Mouse (Mus musculus) C2C12 (cell line): ENCODE results near the gene Zbtb21. TPM values are rescaled to one million over a fixed set of nuclear protein-coding genes. Genes with fewer than 3 reads are reported as not detected.
"Not testable (repeated sequence)": the region's sequence is repeated elsewhere in the genome, so short reads cannot be mapped to it uniquely, and the experiment has no call there.

Source experiments
- H3K27me3 ChIP-seq: one replicate; pipeline ENCODE4 v1.6.1; 2011; ENCODE audit not compliant: control insufficient read depth, insufficient read depth, insufficient read length
- H3K36me3 ChIP-seq: one replicate; pipeline ENCODE4 v1.6.1; 2011; ENCODE audit not compliant: control insufficient read depth, insufficient read depth
- H3K4me3 ChIP-seq: one replicate; pipeline ENCODE4 v1.5.1; 2011; ENCODE audit warnings: mild to moderate bottlenecking, control low read depth; ENCODE audit not compliant: poor library complexity, insufficient read depth, severe bottlenecking
- H3K79me2 ChIP-seq: one replicate; pipeline ENCODE4 v1.6.1; 2011; ENCODE audit not compliant: control insufficient read depth, insufficient read depth
- H3K79me3 ChIP-seq: one replicate; pipeline ENCODE4 v1.6.1; 2011; ENCODE audit warnings: low read depth, control low read depth
- H3ac ChIP-seq: one replicate; pipeline ENCODE3; 2011; ENCODE audit warnings: low read depth; ENCODE audit not compliant: control insufficient read depth, insufficient read length
- CEBPB ChIP-seq: IDR thresholded peaks from one replicate; pipeline ENCODE4 v1.6.1; 2011; ENCODE audit warnings: low read depth, mild to moderate bottlenecking, control low read depth, moderate library complexity
- CTCF ChIP-seq: IDR thresholded peaks from one replicate; pipeline ENCODE4 v1.5.1; 2011; ENCODE audit not compliant: control insufficient read depth, insufficient read depth, insufficient read length
- FOSL1 ChIP-seq: IDR thresholded peaks from one replicate; pipeline ENCODE4 v1.8.0; 2011; ENCODE audit warnings: mild to moderate bottlenecking, low read length; ENCODE audit not compliant: poor library complexity, insufficient read depth, severe bottlenecking
- MAX ChIP-seq: IDR thresholded peaks from one replicate; pipeline ENCODE4 v1.6.1; 2011; ENCODE audit warnings: mild to moderate bottlenecking, control low read depth
- MYOD1 ChIP-seq: IDR thresholded peaks from one replicate; pipeline ENCODE4 v1.6.1; 2011; ENCODE audit warnings: low read depth; ENCODE audit not compliant: control insufficient read depth, insufficient read length
- MYOG ChIP-seq: IDR thresholded peaks from one replicate; pipeline ENCODE4 v1.6.1; 2011; ENCODE audit not compliant: control insufficient read depth, insufficient read length; ENCODE audit errors: extremely low read depth
- USF1 ChIP-seq: IDR thresholded peaks from one replicate; pipeline ENCODE4 v1.6.1; 2011; ENCODE audit warnings: low read depth, mild to moderate bottlenecking, control low read depth, moderate library complexity
- polyA plus RNA-seq: library from polyadenylated mRNA; unstranded; fragments of >200 nt; fragmentation: generic; extraction: Trizol; gene quantifications from one replicate; pipeline ENCODE4 v1.2.1, GENCODE M21; 2012; ENCODE audit warnings: missing spikeins

The Zbtb21 gene
- polyA plus RNA-seq, 1 experiment: 11.5 TPM

- H3ac ChIP-seq: no peak overlapping the region
These were observed 9.1 kb downstream of the Zbtb21 start for GRCm38 (mm10) chr16:97953300-97953699.

GRCm38 (mm10) chr16:97952801-97953200 lies 9.6 kb downstream of the Zbtb21 start:
- peaks cover 14% of the 10 kb centered on the region for H3K79me3 ChIP-seq
- H3K4me3 ChIP-seq: no peak overlapping the region
- no peaks in the 10 kb centered on the region for H3K27me3 ChIP-seq
- TF ChIP-seq CEBPB: no peak
- TF ChIP-seq CTCF: no peak
- H3K36me3 ChIP-seq: peaks cover 69% of the 10 kb centered on the region
- no peak overlapping the region for H3ac ChIP-seq
- H3K79me2 ChIP-seq: peaks cover 18% of the 10 kb centered on the region

More at GRCm38 (mm10) chr16:97953300-97953699, 9.1 kb downstream of the Zbtb21 start:
- Histone ChIP-seq H3K27me3 (no peaks in the 10 kb centered on the region), H3K79me2 (peaks cover 23% of the 10 kb centered on the region), H3K4me3 (no peak overlapping the region), H3K36me3 (peaks cover 65% of the 10 kb centered on the region), H3K79me3 (peaks cover 14% of the 10 kb centered on the region)
- TF ChIP-seq CTCF: no peak
- TF ChIP-seq MAX: no peak
- no peak for TF ChIP-seq MYOG
- no peak for TF ChIP-seq FOSL1
- no peak for TF ChIP-seq MYOD1
- TF ChIP-seq USF1: no peak
- no peak for TF ChIP-seq CEBPB

DNA sequence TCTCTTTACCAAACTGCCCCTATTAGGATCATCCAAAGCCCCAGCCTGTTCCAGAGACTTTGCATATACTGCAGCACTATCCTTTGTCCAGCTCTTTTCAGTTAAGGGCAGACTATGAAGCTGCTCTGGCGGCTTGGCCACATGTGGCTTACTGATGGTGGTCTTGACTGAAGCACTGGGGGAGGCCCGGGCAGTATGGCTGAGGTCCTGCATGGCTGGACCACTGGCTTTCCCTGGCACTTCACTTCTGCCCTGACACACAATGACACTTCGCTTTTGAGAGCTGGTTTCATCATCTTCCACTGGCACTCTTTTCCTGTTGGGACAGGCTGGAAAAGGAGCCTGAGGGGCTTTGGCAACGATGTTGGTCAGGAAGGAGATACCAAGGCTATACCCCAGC lies 10.1 kb downstream of the Zbtb21 start:
- peaks cover 11% of the 10 kb centered on the region for H3K79me3 ChIP-seq
- no peaks in the 10 kb centered on the region for H3K27me3 ChIP-seq
- H3K4me3 ChIP-seq: no peak overlapping the region
- TF ChIP-seq FOSL1 (no peak), MYOG (no peak), CTCF (no peak), CEBPB (no peak), MAX (no peak), USF1 (no peak), MYOD1 (no peak)
- H3K79me2 ChIP-seq: peaks cover 14% of the 10 kb centered on the region
- no peak overlapping the region for H3ac ChIP-seq
- peaks cover 69% of the 10 kb centered on the region for H3K36me3 ChIP-seq

GRCm38 (mm10) chr16:97950061-97950460 lies 12.4 kb downstream of the Zbtb21 start:
- Histone ChIP-seq H3K4me3 (no peak overlapping the region), H3K27me3 (no peaks in the 10 kb centered on the region), H3K79me2 (peaks cover 12% of the 10 kb centered on the region), H3K36me3 (peaks cover 51% of the 10 kb centered on the region), H3K79me3 (peaks cover 2% of the 10 kb centered on the region), H3ac (no peak overlapping the region)
- TF ChIP-seq CEBPB (no peak), USF1 (no peak), CTCF (no peak), MAX (no peak), FOSL1 (no peak), MYOD1 (no peak), MYOG (no peak)

DNA sequence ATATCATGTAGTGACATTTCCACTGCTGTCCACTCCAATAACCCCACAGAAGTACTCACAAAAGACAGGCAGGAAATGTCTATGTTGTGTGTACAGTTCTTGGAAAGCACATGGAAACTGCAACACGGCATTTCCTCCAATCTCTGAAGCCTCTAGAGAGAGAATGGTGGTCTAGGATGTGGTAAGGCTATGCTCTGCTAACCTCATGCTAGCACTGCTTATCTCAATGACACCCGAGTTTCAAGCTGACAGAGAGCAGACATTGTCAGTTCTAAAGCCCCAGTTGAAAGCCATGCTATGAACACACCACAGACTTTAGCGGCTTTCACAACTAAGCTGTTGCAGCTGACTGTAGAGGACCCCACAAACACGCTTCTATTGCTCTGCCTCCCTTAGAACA lies 13.6 kb downstream of the Zbtb21 start:
- peaks cover 47% of the 10 kb centered on the region for H3K36me3 ChIP-seq
- H3K79me2 ChIP-seq: peaks cover under 1% of the 10 kb centered on the region
- no peaks in the 10 kb centered on the region for H3K79me3 ChIP-seq
- H3K27me3 ChIP-seq: no peaks in the 10 kb centered on the region
- H3K4me3 ChIP-seq: no peak overlapping the region
- TF ChIP-seq CEBPB (no peak), FOSL1 (no peak), MYOD1 (no peak), MYOG (no peak), USF1 (no peak), CTCF (no peak)
- H3ac ChIP-seq: no peak overlapping the region

- not testable (repeated sequence) for H3K27me3 ChIP-seq, H3K79me2 ChIP-seq, H3ac ChIP-seq, H3K4me3 ChIP-seq, H3K79me3 ChIP-seq
- H3K36me3 ChIP-seq: peaks cover 30% of the 10 kb centered on the region
These were observed 15.4 kb downstream of the Zbtb21 start for GRCm38 (mm10) chr16:97946993-97947392.
